Mouse (Mus musculus) cerebellum, adult 9-11 months (tissue): ENCODE measurements at regions not wholly inside any gene's neighbourhood (a gene's known extent, or its start where the extent isn't known, plus 50 kb on each side); places are given as distances from the start of the nearest gene placed in this dataset.

ENCODE experiments used
- DNase-seq: peaks from one replicate; pipeline ENCODE4 v3.0.0; 2022

- DNase-seq, result no peak
Observed at GRCm38 (mm10) chr3:81482742-81483141, 446.5 kb downstream of the Pdgfc start.

- DNase-seq, result no peak
Observed at GRCm38 (mm10) chr3:81483363-81483762, 447.1 kb downstream of the Pdgfc start.

GRCm38 (mm10) chr3:81505316-81505715, 427.1 kb upstream of the Ctso start:
- DNase-seq, result no peak

GRCm38 (mm10) chr3:81508611-81509010, 423.8 kb upstream of the Ctso start:
- DNase-seq, result no peak

GRCm38 (mm10) chr3:81521804-81522203, 410.6 kb upstream of the Ctso start:
- no peak for DNase-seq

GRCm38 (mm10) chr3:81530872-81531271, 401.5 kb upstream of the Ctso start:
- DNase-seq, result no peak

GRCm38 (mm10) chr3:81535448-81536205, 396.8 kb upstream of the Ctso start:
- no peak for DNase-seq

- no peak for DNase-seq
Observed at GRCm38 (mm10) chr3:81554773-81555172, 377.6 kb upstream of the Ctso start.

GRCm38 (mm10) chr3:81562610-81563258, 369.7 kb upstream of the Ctso start:
- DNase-seq, result no peak

GRCm38 (mm10) chr3:81563858-81564756, 368.3 kb upstream of the Ctso start:
- DNase-seq, result no peak

GRCm38 (mm10) chr3:81564757-81565063, 367.7 kb upstream of the Ctso start:
- DNase-seq, result no peak

- DNase-seq, result no peak
Observed at GRCm38 (mm10) chr3:81583387-81584027, 348.9 kb upstream of the Ctso start.

- DNase-seq, result no peak
Observed at GRCm38 (mm10) chr3:81589109-81589508, 343.3 kb upstream of the Ctso start.

GRCm38 (mm10) chr3:81629157-81629556, 303.2 kb upstream of the Ctso start:
- no peak for DNase-seq

GRCm38 (mm10) chr3:81658490-81658889, 273.9 kb upstream of the Ctso start:
- no peak for DNase-seq

- DNase-seq, result no peak
Observed at GRCm38 (mm10) chr3:81661620-81662019, 270.8 kb upstream of the Ctso start.

GRCm38 (mm10) chr3:81666262-81666661, 266.1 kb upstream of the Ctso start:
- DNase-seq, result no peak

- DNase-seq, result no peak
Observed at GRCm38 (mm10) chr3:81676570-81676969, 255.8 kb upstream of the Ctso start.

- DNase-seq, result no peak
Observed at GRCm38 (mm10) chr3:81701974-81702697, 230.3 kb upstream of the Ctso start.

GRCm38 (mm10) chr3:81718911-81719310, 213.5 kb upstream of the Ctso start:
- no peak for DNase-seq

- no peak for DNase-seq
Observed at GRCm38 (mm10) chr3:81735463-81735862, 196.9 kb upstream of the Ctso start.

GRCm38 (mm10) chr3:81736838-81737237, 195.6 kb upstream of the Ctso start:
- DNase-seq, result no peak

- DNase-seq, result no peak
Observed at GRCm38 (mm10) chr3:81742124-81742523, 190.3 kb upstream of the Ctso start.
